Mouse (Mus musculus) ES-E14 (cell line): ENCODE results near the gene Smad3. TPM values are rescaled to one million over a fixed set of nuclear protein-coding genes. Genes with fewer than 3 reads are reported as not detected.

ENCODE experiments used
- DNase-seq: peaks from one replicate; pipeline ENCODE4 v3.0.0-alpha.2; 2013; ENCODE audit warnings: low read depth, low spot score
- H3K27ac ChIP-seq: 2 replicates; pipeline ENCODE4 v1.5.1; 2012; ENCODE audit warnings: low read depth, mild to moderate bottlenecking, low read length, moderate library complexity, mixed read lengths; ENCODE audit not compliant: poor library complexity, insufficient read depth, severe bottlenecking
- H3K36me3 ChIP-seq: 2 replicates; pipeline ENCODE4 v1.6.1; 2012; ENCODE audit warnings: mild to moderate bottlenecking, low read length, moderate library complexity, mixed read lengths; ENCODE audit not compliant: control insufficient read depth, poor library complexity, insufficient read depth, severe bottlenecking
- H3K4me1 ChIP-seq, 2 experiments: fragments of 150-350 bp in 1 of 2; sonication (generic) in 1 of 2; 2 replicates each; pipeline ENCODE4 v1.6.1; 2012; ENCODE audit warnings: low read length in 2 of 2, mild to moderate bottlenecking in 1 of 2, mixed read lengths in 1 of 2; ENCODE audit not compliant: control insufficient read depth in 2 of 2, insufficient read depth in 2 of 2, poor library complexity in 1 of 2
- H3K4me3 ChIP-seq, 2 experiments: fragments of 150-350 bp in 1 of 2; sonication (generic) in 1 of 2; 2 replicates each; pipeline ENCODE4 v1.5.1; 2012; ENCODE audit warnings: low read length in 2 of 2, low read depth in 1 of 2, mild to moderate bottlenecking in 1 of 2, mixed read lengths in 1 of 2; ENCODE audit not compliant: insufficient read depth in 1 of 2, poor library complexity in 1 of 2, severe bottlenecking in 1 of 2
- H3K9ac ChIP-seq: 2 replicates; pipeline ENCODE4 v1.6.1; 2012; ENCODE audit warnings: low read depth, mild to moderate bottlenecking, low read length, mixed read lengths; ENCODE audit not compliant: poor library complexity, insufficient read depth, severe bottlenecking
- H3K9me3 ChIP-seq: fragments of 150-350 bp; sonication (generic); 2 replicates; pipeline ENCODE4 v1.6.1; 2012; ENCODE audit warnings: low read depth, mild to moderate bottlenecking, low read length; ENCODE audit not compliant: control insufficient read depth, insufficient read depth
- CHD2 ChIP-seq: IDR thresholded peaks from 2 replicates; pipeline ENCODE4 v1.6.1; 2014; ENCODE audit warnings: mild to moderate bottlenecking, low read depth, low read length, inconsistent platforms
- HCFC1 ChIP-seq: IDR thresholded peaks from 2 replicates; pipeline ENCODE4 v1.6.1; 2012; ENCODE audit warnings: low read length, inconsistent platforms, borderline replicate concordance; ENCODE audit not compliant: insufficient read depth
- MAFK ChIP-seq: IDR thresholded peaks from 2 replicates; pipeline ENCODE4 v1.6.1; 2014; ENCODE audit warnings: mild to moderate bottlenecking, low read depth, low read length, inconsistent platforms; ENCODE audit not compliant: insufficient read depth
- ZC3H11A ChIP-seq: IDR thresholded peaks from 2 replicates; pipeline ENCODE4 v1.6.1; 2012; ENCODE audit warnings: low read depth, mild to moderate bottlenecking, inconsistent platforms, low read length, borderline replicate concordance
- ZNF384 ChIP-seq: IDR thresholded peaks from 2 replicates; pipeline ENCODE4 v1.6.1; 2012; ENCODE audit warnings: low read depth, low read length, inconsistent platforms
- in situ Hi-C, 2 experiments: fragments of 600-800 bp; cut with MboI; formaldehyde crosslinking; loops; one replicate each; pipeline ENCODE4 v1.15.1; 2025; ENCODE audit warnings: low sequenced_read_pairs in 2 of 2, inconsistent platforms in 1 of 2; ENCODE audit not compliant: unreplicated experiment in 2 of 2
- total RNA-seq: library from RNA; depleted of rRNA; stranded (reverse); fragments of 300-350 nt; gene quantifications from 2 replicates; pipeline ENCODE4 v1.2.3, GENCODE M21; 2012

The Smad3 gene
- total RNA-seq, 1 experiment, result 15.2 TPM

GRCm38 (mm10) chr9:63682301-63682700, 75.5 kb downstream of the Smad3 start:
- no peak overlapping the region for H3K27ac ChIP-seq
- H3K4me3 ChIP-seq, result no peak overlapping the region
- no peak for DNase-seq

DNA sequence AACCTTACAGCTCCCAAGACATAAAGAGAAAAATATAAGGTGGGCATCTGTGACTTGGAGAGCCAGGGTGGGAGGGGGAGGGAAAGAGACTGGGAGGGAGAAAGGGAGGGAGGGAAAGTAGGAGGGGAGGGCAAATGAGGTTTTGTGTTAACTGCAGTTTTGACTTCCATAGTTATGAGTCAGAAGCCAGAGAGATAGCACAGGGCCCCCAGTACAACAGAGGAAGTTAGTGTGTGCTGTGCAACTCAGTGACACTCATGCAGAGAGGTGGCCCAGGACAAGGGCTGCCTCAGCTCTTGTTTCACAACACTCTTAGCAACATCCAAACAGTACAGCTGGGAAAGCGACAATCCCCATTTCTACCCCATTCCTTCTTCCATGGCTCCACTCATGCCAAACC, 79.7 kb downstream of the Smad3 start:
- no peak for DNase-seq
- H3K9me3 ChIP-seq, result no peaks in the 10 kb centered on the region
- H3K4me1 ChIP-seq, result no peaks in the 10 kb centered on the region
- no peaks in the 10 kb centered on the region for H3K36me3 ChIP-seq
- H3K9ac ChIP-seq, result no peak overlapping the region
- no peak overlapping the region for H3K27ac ChIP-seq
- H3K4me3 ChIP-seq, result no peak overlapping the region
- in situ Hi-C loops, result no loop called here
- TF ChIP-seq CHD2 (no peak), ZC3H11A (no peak), HCFC1 (no peak), ZNF384 (no peak), MAFK (no peak)

More at GRCm38 (mm10) chr9:63682301-63682700, 75.5 kb downstream of the Smad3 start:
- TF ChIP-seq ZNF384, result no peak
- TF ChIP-seq CHD2, result no peak
- TF ChIP-seq MAFK, result no peak
- TF ChIP-seq HCFC1, result no peak
- no peak for TF ChIP-seq ZC3H11A
- in situ Hi-C loops, result no loop called here
- Histone ChIP-seq H3K4me1 (no peaks in the 10 kb centered on the region), H3K9me3 (no peaks in the 10 kb centered on the region), H3K9ac (no peak overlapping the region), H3K36me3 (no peaks in the 10 kb centered on the region)

DNA sequence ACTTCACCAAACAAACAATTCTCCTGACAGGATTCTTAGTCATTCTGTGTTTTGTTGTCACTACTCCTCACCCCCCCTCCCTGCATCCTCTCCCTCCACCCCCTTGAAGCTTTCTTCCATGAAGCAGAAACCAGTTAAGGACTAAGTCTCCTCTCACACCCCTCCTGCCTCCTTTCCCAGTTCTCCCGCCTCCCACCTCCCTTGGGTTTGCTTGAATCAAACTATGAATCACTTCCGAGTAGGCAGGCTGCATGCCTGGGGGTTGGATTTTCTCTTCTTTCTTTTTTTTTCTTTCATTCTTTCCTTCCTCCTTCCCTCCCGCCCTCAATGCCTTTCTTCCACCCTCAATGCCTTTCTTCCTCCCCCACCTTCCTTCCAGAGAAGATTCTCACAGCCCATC, 80.2 kb downstream of the Smad3 start:
- no peaks in the 10 kb centered on the region for H3K9me3 ChIP-seq
- H3K27ac ChIP-seq, result no peak overlapping the region
- H3K4me3 ChIP-seq, result no peak overlapping the region
- H3K36me3 ChIP-seq, result no peaks in the 10 kb centered on the region
- in situ Hi-C loops, result no loop called here
- no peak overlapping the region for H3K9ac ChIP-seq
- no peak for DNase-seq
- no peak for TF ChIP-seq CHD2
- no peak for TF ChIP-seq ZC3H11A
- TF ChIP-seq HCFC1, result no peak
- no peak for TF ChIP-seq ZNF384
- TF ChIP-seq MAFK, result no peak
- H3K4me1 ChIP-seq, result no peaks in the 10 kb centered on the region

GRCm38 (mm10) chr9:63674613-63675012, 83.2 kb downstream of the Smad3 start:
- DNase-seq, result no peak
- Histone ChIP-seq H3K36me3 (no peaks in the 10 kb centered on the region), H3K4me1 (no peaks in the 10 kb centered on the region), H3K9me3 (no peaks in the 10 kb centered on the region), H3K4me3 (no peak overlapping the region), H3K9ac (no peak overlapping the region), H3K27ac (no peak overlapping the region)
- TF ChIP-seq CHD2, result no peak
- no peak for TF ChIP-seq MAFK
- TF ChIP-seq HCFC1, result no peak
- in situ Hi-C loops, result no loop called here

GRCm38 (mm10) chr9:63673494-63673805, 84.3 kb downstream of the Smad3 start:
- H3K4me1 ChIP-seq, result no peaks in the 10 kb centered on the region
- no peak for TF ChIP-seq ZNF384
- TF ChIP-seq ZC3H11A, result no peak
- TF ChIP-seq CHD2, result no peak
- no peak for TF ChIP-seq HCFC1
- H3K9ac ChIP-seq, result no peak overlapping the region
- no peak overlapping the region for H3K4me3 ChIP-seq
- in situ Hi-C loops, result no loop called here
- DNase-seq, result no peak
- H3K36me3 ChIP-seq, result no peaks in the 10 kb centered on the region
- no peaks in the 10 kb centered on the region for H3K9me3 ChIP-seq
- H3K27ac ChIP-seq, result no peak overlapping the region
